Mouse (Mus musculus) forebrain, embryonic 10.5 days (tissue): ENCODE measurements at regions not wholly inside any gene's neighbourhood (a gene's known extent, or its start where the extent isn't known, plus 50 kb on each side); places are given as distances from the start of the nearest gene placed in this dataset.

Experiments used
- DNase-seq: peaks from one replicate; pipeline ENCODE4 v3.0.0-alpha.2; 2017; ENCODE audit warnings: low spot score; ENCODE audit errors: extremely low spot score
- H3K27ac ChIP-seq: fragments of 300-500 bp; sonication (generic); 2 replicates; pipeline ENCODE4 v1.5.1; 2016; ENCODE audit warnings: mild to moderate bottlenecking
- H3K27me3 ChIP-seq: fragments of 300-500 bp; sonication (generic); 2 replicates; pipeline ENCODE4 v1.6.1; 2016; ENCODE audit warnings: mild to moderate bottlenecking; ENCODE audit not compliant: poor library complexity, severe bottlenecking
- H3K36me3 ChIP-seq: fragments of 300-500 bp; sonication (generic); replicated peaks from 2 replicates; pipeline ENCODE4 v1.6.1; 2016; ENCODE audit warnings: mild to moderate bottlenecking, moderate library complexity
- H3K4me1 ChIP-seq: fragments of 300-500 bp; sonication (generic); 2 replicates; pipeline ENCODE4 v1.6.1; 2016
- H3K4me3 ChIP-seq: fragments of 300-500 bp; sonication (generic); 2 replicates; pipeline ENCODE4 v1.5.1; 2016; ENCODE audit warnings: mild to moderate bottlenecking, moderate library complexity
- H3K9me3 ChIP-seq: fragments of 300-500 bp; sonication (generic); 2 replicates; pipeline ENCODE4 v1.6.1; 2016; ENCODE audit warnings: mild to moderate bottlenecking, moderate library complexity
- WGBS: fragments of 180-500 bp; shearing (Covaris S2); methylation state at CpG from one replicate; pipeline ENCODE4 v1.1.7; 2016; 5-methylcytosine and 5-hydroxymethylcytosine counted together

- DNase-seq, result no peak
- WGBS, result 83% methylated on average over 3 of the region's 3 CpGs
- no peaks in the 10 kb centered on the region for H3K9me3 ChIP-seq
- H3K4me1 ChIP-seq, result no peaks in the 10 kb centered on the region
- no peaks in the 10 kb centered on the region for H3K36me3 ChIP-seq
- no peak overlapping the region for H3K27ac ChIP-seq
- no peak overlapping the region for H3K4me3 ChIP-seq
- H3K27me3 ChIP-seq, result no peaks in the 10 kb centered on the region
Observed at GRCm38 (mm10) chr2:148495485-148495884, 52.1 kb upstream of the Cd93 start.

- Histone ChIP-seq H3K27ac (no peak overlapping the region), H3K9me3 (no peaks in the 10 kb centered on the region), H3K27me3 (no peaks in the 10 kb centered on the region), H3K4me3 (no peak overlapping the region), H3K4me1 (no peaks in the 10 kb centered on the region), H3K36me3 (no peaks in the 10 kb centered on the region)
- DNase-seq, result no peak
Observed at GRCm38 (mm10) chr2:148493281-148493680, 49.9 kb upstream of the Cd93 start.
